Mouse (Mus musculus) spleen, adult 18-20 months (tissue): Measurements from ENCODE around the gene Hoxd13.
A peak's percentile ranks its signal among the peaks of the same experiment; 100 is the strongest.

Source experiments
- DNase-seq, 2 experiments: peaks; one replicate each; pipeline ENCODE4 v3.0.0; 2022; ENCODE audit warnings: mixed read lengths in 2 of 2

Gene Hoxd13

GRCm38 (mm10) chr2:74709465-74710419 is 41.6 kb downstream of the Hoxd13 start:
- no peak for DNase-seq

DNA sequence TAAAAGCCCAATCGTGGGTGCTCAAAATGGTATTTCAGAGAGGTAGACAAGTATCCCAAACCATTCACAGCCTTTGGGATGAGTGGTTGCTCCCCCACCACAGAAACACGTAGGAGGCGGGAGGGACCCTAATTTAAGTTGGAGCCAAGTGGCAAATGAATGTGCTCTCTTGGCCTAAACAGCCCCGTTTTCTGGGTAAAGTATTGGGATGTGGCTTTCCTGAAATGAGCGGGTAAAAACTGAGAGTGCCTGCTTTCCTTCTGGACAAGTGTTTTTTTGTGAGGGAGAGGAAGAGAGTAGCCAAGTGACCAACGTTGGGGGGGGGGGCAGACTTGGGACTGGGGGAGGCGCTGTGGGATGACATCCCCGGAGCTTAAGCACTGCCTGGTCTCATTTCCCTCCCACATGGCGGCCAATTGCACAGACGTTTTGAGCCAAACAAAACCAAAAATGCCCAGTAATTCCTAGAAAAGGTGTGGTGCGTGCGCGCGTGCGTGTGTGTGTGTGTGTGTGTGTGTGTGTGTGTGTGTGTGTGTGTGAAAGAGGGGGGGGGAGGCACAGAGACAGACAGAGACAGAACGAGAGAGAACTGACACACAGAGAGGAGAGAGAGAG is 42.9 kb downstream of the Hoxd13 start:
- DNase-seq, result no peak

DNA sequence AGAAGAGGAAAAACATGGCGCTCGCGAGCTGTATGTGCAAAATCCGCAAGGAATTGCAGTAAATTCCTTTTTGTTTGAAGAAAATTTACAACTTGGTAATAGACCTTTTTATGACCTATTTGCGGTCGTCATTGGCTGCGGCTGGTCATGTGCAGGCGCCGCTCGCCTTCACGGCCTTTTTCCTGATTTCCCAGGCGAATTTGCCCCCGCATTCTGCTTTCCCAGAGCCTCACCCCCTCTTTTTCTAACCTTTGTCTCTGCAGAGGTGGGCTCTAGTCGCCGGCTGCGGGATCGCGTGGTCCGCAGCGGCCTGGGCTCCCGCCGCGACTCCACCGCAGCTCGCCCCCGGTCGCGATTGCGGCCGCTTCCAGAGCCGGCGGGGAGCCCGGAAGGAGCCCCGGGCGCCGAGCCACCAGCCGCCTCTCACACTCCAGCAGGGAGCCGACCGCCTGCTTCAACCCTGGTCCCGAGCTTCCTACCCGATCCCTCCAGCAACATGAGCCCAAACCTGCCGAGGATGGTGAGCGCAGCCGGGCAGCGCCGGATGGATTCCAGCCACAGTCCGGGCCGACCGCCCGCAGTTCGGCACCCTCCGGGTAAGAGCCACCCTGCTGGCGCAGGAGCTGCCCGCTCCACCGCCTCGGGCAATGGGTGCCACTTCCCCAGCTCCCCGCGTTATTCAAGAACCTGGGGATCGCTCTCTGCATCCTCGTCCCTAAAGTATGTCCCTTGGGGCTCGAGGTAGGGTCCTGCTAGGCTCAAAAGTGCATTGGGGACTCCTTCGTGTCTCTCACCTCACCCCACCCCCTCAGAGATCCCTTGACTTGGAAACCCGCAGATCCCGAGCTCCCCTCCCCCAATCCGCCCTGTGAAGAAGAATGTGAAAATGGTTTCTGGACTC is 43.9 kb downstream of the Hoxd13 start, which contains the start of the genes Hoxd3 and Hoxd4:
TSS of gene Hoxd3 (plus strand) at position 207 of the 901 bp plus-strand sequence.
TSS of gene Hoxd4 (plus strand) at position 209 of the 901 bp plus-strand sequence.
- no peak for DNase-seq

- DNase-seq, result no peak
Measured at GRCm38 (mm10) chr2:74713239-74714150, 45.4 kb downstream of the Hoxd13 start.

DNA sequence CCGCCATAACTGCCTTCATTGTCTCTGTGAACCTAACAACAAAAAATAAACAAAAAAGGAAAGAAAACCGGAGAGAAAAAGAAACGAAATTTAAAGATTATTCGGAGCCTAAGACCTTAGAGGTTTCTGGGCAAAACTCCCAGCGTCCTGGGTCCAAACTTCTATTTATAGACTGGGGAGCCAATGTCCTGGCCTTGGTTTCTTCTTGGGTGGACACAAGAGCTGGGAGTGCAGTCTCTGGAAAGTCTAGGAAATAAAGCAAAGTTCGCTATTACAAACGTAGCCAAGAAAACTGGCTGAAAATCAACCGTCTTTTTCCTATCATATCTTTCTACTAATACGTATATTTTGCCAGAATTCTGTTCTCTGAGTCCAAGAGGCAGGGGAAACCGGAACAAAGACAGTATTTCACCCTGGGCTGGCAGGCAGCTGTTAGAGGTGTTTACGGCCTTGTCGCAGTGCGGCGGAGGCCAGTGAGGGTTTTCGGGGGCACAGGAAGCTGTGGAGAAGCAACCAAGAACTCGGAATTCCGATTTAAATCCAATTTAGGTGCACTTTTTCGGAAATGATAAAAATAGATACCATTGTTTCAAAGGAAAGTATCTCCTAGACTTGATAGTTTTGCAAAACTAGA is 46.2 kb downstream of the Hoxd13 start:
- no peak for DNase-seq

GRCm38 (mm10) chr2:74714881-74715280 is 46.8 kb downstream of the Hoxd13 start:
- no peak for DNase-seq

DNA sequence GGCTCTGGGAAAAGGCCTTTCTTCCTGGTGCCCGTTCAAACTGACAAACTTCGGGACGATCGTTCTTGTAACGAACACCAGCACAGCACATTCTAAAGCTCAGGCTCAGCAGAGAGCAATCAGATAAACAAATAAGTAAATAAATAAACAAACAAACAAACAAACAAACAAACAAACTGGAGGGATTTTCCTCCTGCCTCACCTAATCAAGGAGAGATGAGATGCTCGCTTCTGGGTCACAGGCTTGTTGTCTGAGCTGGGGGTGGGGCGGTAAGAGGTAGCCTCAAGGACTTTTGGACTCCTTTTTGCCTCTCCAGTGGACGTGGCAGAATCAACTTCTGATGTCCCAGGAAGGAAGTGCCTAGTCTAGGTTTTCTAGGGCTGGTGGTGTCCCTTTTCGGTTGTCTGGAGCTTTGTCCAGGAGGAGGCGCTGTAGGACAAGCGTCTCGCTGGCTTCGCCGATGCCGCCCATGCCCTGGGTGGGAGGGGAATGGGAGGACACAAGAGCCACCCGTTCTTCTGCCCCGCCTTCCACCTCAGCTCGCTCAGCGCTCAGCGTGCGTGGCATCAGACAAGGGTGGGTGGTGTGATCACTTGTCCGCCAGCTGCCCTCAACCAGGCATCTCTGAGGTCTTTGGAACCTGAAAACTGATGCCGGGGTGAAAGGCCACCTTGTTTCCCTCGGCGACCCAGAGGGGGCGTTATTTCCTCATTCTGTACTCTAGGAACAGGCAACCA is 47.6 kb downstream of the Hoxd13 start:
- peak in 1 of 2 experiments; percentile 58 for DNase-seq

DNA sequence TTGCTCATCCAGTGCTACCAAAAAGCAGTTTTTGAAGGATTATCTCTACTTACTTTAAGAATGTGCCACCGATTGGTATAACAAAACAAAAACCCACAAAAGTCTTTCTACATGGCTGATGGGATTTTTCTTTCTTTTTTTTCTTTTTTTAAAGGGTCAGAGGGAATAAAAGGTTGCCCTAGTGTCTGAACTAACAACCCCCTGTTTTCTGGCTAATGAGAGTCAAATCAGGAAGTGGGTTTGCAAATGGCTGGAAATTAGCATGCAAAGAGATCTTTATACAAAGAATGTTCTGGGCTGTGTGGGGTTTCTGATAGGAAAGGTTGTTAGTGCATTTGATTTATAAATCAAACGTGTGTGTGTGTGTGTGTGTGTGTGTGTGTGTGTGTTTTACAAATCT is 52.3 kb downstream of the Hoxd13 start:
- DNase-seq, result no peak

DNA sequence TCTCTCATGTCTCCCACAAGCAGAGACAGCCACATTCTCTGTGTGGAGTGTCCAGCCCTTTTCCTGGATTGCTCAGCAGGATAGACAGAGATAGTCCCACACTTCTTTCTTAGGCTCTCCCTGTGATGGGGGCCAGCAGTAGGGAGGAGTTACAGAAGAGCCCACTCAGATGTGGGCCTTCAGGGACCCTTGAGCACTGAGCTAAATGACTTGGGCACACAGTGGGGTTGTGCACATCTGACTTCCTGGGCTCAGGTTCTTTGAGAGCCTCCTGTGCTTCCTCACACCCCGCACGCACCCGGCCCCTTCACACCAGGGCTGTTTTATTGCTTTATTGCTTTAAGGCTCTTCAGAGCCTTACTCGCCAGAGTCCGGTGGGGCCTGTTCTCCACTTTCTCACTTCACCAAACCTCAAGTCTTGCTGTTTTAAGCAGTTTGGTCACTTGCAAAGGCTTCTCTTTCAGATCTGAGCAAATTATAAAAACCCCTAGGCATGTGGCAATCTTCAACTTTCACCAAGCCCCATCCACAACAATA is 52.9 kb downstream of the Hoxd13 start:
- no peak for DNase-seq
